Mouse (Mus musculus) bone marrow, adult 2 months (tissue): ENCODE measurements around the gene Fam19a3.

Experiments
- CTCF ChIP-seq: fragments of 200-500 bp; IDR thresholded peaks from 2 replicates; pipeline ENCODE4 v1.5.1; 2011; ENCODE audit warnings: low read length, control low read depth; ENCODE audit not compliant: control insufficient read depth, insufficient read depth
- POLR2A ChIP-seq: fragments of 200-500 bp; IDR thresholded peaks from 2 replicates; pipeline ENCODE4 v1.6.1; 2011; ENCODE audit warnings: low read depth, mild to moderate bottlenecking, control low read depth, low read length, borderline replicate concordance; ENCODE audit not compliant: control insufficient read depth

GRCm38 (mm10) chr3:104743161-104743560 lies 38.5 kb downstream of the Fam19a3 start:
- no peak for TF ChIP-seq POLR2A
- no peak for TF ChIP-seq CTCF
